Mouse (Mus musculus) WW6 (cell line): ENCODE results near the gene Capn7.

Source experiments
- DNase-seq: peaks from one replicate; pipeline ENCODE4 v3.0.0-alpha.2; 2013; ENCODE audit warnings: low read depth, low spot score

Gene Capn7

GRCm38 (mm10) chr14:31336369-31337155 is at the start of gene Capn7:
TSS of gene Capn7 (plus strand) at chr14:31336638.
- DNase-seq: peak; percentile 87

DNA sequence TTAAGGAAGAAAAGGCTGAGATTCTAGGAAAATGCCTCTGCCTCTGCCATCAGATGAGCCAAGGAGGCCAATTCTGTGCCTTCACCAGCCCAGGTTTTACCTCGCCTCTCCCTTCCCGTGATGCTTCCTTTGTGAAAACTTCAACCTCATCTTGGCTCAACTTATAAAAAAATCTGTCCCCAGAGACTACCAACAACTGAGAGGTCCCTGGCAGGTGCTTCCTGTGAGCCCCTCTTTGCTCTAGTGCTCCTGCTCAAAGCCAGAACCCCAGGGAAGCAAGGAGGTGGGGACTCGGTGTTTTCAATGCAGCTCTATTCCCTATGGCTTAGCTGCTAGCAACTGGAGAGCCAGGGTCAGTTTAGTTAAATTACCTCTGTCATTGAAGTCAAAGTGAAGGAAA is 23.2 kb upstream of the Capn7 start:
- no peak for DNase-seq

DNA sequence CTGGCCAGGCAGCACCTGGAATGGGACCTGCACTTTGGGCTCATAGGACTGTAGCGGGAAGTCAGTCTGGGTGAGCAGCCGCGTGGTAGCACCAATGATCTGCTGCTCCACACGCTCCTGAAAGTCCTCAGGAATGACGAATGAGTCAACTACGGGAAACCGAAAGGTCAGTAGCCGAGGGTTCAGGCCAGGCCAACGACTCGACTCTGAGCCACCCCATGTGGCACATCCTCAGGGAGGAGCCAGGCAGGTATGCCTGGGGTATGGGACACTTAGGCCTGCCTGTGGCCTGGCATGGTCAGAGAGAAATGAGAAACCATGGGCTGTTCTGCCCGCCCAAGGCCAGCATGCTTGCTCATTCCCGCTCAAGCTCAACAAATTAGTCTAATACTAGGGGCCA is 19.8 kb upstream of the Capn7 start:
- no peak for DNase-seq

GRCm38 (mm10) chr14:31317754-31318153 is 18.7 kb upstream of the Capn7 start:
- DNase-seq: no peak

- DNase-seq: no peak
Measured at GRCm38 (mm10) chr14:31319546-31319945, 16.9 kb upstream of the Capn7 start.

DNA sequence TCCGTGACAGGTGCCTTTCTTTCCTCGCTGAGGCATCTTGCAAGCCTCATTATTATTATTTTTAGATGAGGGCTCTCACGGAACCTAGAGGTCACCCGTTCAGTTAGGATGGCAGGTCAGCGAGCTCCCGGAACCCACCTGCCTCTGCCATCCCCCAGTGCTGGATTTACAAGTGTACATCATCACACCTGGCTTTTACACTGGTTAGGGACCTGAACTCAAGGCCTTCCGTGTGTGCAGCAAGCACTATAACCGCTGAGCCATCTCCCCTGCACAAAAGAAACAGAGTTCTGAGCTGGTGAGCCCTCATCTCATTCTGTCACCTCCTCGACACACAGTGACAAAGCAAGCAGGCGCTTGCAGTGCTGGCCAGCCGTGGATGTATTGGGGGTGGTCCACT is 15.3 kb upstream of the Capn7 start:
- no peak for DNase-seq

DNA sequence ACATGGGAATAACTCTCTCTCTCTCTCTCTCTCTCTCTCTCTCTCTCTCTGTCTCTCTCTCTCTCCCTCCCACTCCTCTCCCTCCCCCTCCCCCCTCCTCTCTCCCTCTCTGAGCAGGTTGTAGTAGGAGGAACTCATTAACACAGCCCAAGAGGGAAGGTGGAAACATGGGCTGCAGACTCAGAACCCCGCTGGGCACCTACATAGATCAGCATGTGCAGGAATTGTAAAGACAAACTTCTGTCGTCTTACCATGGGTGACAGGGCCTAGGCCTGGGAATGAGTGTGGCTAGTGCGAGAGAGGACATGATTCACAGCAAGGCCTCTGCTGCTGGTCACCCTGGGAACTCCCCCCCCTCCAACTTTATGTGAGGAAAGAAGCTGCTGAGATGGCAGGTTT is 14.2 kb upstream of the Capn7 start:
- DNase-seq: no peak

DNA sequence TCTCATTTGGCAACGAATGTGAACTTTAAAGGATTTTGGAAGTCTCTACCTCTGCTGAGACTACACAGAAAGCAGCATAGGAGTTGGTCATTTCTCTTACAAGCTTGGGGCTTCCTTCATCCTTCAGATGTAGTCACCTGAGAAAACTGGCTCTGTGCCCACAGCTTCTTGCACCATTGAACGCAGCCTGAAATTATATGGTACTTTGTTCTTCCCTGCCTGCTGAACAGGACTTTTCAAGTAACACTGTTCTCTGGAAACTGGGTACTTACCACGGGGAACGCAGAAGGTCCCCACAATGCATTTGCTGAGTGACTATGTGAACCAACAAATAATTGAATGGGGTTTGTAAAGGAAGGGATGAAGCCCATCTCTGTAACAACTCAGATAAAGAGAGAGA is 13.2 kb upstream of the Capn7 start:
- no peak for DNase-seq

GRCm38 (mm10) chr14:31323849-31324792 is 12.3 kb upstream of the Capn7 start, which contains the start of gene Dnah1:
TSS of gene Dnah1 (minus strand) at chr14:31323896.
- DNase-seq: no peak

DNA sequence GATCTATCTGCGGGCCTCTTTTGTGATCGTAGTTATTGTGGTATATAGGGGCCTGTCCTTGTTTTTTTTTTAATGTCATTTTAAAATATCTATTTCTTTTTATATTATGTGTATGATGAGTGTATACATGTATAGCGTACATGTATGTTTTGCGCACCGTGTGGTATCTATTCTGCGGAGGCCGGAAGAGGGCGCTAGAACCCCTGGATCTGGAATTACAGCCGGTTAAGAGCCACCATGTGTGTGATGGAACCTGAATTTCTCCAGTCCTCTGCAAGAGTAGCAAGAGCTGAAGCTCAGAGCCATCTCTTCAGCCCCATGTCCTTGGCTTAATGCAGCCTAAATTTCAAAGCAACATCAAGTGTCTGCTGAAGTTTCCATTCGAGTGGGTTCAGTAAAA is 11.6 kb upstream of the Capn7 start:
- DNase-seq: no peak

- no peak for DNase-seq
Measured at GRCm38 (mm10) chr14:31325551-31325950, 10.9 kb upstream of the Capn7 start.

DNA sequence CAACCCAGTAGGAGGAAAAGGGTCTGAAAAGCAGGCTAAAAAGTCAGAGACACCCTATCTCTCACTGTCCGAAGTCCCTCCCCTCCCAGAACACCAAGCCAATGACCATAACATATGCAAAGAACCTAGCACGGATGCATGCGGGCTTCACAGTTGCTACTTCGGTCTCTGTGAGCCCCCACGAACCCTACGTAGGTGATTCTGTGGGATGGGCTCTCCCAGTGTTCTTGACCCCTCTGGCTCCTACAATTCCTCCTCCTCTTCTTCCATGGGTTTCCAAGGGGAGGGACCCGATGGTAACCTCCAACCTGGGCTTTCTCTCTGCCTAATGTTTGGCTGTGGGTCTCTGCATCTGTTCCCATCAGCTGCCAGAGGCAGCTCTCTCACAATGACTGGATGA is 9.7 kb upstream of the Capn7 start:
- DNase-seq: no peak

GRCm38 (mm10) chr14:31327196-31327595 is 9.2 kb upstream of the Capn7 start:
- DNase-seq: no peak

GRCm38 (mm10) chr14:31327681-31328080 is 8.8 kb upstream of the Capn7 start:
- no peak for DNase-seq

DNA sequence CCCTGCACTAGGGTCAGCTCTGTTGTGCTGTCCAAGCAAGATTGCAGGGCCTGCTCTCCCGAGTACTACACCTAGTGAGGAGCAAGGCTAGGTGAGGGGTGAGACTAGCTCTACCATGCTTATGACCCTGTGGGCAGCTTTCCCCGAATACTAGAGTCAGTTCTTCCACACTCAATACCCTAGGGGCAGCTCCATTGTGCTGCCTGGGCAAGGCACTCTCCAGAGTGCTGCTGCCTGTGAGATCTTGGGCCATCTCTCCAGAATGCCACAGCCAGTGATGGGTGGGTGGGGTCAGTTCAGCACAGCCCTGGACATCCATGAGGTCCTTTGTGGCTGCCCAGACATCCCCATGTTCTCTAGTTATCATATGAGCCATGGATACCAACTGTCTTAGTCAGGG is 6.7 kb upstream of the Capn7 start:
- no peak for DNase-seq

GRCm38 (mm10) chr14:31330957-31331356 is 5.5 kb upstream of the Capn7 start:
- DNase-seq: no peak

GRCm38 (mm10) chr14:31335765-31336164 is 673 bp upstream of the Capn7 start:
- no peak for DNase-seq

- DNase-seq: no peak
Measured at GRCm38 (mm10) chr14:31337406-31337805, 968 bp downstream of the Capn7 start.

DNA sequence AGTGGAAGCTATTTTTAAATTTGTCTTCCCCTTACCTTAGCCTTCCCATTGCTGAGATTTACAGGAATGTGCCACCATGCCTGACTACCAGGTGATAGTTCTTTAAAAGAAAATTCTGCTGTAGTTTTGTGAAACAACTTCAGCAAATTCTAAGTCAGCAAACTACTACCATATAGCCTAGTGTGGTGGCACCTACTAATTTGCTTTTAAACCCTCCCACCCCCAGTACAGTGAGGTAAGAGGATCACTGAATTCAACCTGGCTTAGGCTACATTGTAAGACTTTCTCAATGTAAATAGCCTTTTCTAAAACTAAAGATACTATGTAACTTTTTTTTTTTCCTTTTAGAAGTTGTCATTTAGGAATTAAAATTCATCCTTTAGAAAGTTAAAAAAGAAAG is 1.5 kb downstream of the Capn7 start:
- no peak for DNase-seq

DNA sequence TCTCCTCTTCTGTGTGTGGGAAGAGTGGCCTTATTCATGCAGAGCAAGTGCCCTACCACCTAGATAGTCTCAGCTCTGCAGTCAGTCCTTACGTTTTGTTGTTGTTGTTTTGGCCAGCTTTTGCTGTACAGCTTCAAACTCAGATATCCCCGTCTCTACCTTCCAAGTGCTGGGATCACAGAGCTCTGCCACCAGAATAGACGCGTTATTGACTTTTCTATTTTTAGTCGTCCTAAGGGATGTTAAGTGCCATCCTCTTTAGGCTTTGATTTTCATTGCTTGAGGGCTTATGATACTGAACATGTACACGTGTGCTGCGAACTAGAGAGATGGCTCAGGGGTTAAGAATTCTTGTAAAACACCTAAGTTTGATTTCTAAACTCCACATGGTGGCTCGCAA is 6.8 kb downstream of the Capn7 start:
- DNase-seq: no peak

DNA sequence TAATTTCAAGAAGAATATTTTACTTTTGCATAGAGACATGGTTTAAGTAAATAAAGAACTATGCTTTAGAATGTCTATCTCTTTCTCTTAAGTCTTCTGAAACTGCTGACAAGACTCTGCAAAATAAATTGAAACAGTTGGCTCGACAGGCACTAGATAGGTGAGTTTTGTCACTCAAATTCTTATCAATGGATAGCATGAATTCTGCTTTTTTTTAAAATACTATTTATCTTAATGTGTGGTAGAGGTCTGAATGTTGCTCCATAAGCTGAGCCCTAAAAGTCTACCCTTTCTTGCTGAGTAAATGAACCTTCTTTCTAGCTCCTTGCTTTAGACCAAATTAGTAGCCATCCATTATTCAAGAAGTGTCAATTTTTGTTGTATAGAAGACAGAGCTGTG is 8.9 kb downstream of the Capn7 start:
- no peak for DNase-seq

DNA sequence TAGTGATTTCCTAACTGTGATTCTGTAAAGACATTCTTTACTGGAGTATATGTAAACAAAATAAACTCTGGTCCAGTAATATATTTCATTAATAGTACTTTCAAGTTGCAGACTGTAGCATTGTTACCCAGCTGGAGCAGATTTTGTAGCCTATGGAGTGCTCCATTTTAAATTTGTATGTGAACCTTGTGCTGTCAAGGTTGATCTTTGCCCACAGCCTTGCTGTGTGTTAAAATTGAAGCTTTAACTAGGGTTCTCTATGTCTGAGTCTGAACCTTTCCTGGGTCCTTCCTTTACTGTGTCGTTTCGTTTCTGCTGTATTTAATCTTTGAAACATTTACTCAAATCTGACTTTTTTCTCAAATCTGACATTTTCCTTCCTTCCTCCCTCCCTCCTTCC is 25.8 kb downstream of the Capn7 start:
- DNase-seq: no peak

GRCm38 (mm10) chr14:31364589-31364988 is 28.2 kb downstream of the Capn7 start:
- DNase-seq: no peak
